Mouse (Mus musculus) kidney, postnatal 36 days (tissue): ENCODE measurements at regions not wholly inside any gene's neighbourhood (a gene's known extent, or its start where the extent isn't known, plus 50 kb on each side); places are given as distances from the start of the nearest gene placed in this dataset.
A peak's percentile ranks its signal among the peaks of the same experiment; 100 is the strongest.

ENCODE experiments used
- DNase-seq, 2 experiments: peaks; one replicate each; pipeline ENCODE4 v3.0.0; 2021 to 2022; ENCODE audit warnings: mixed read lengths in 2 of 2

DNA sequence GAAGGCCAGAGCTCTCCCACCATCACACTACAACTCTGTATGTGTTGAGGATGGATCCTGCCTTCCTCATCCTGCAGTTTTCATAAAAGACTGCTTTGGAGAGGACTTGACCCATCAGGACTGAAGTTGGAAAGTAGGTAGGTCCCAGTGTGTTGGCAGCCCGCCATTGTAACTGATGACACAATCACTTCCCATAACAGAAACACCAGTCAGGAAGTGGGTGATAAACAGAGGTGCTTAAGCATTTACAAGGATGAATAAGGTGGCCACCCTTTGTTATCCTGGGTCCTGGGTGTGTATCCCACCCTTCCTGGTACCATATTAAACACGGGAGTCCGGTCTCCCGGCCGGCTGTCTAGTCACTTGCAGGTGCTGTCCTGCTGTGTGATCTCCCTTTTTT is 118.3 kb downstream of the Snx10 start:
- DNase-seq, result peak; percentile 23 to 42

- DNase-seq, result no peak
Observed at GRCm38 (mm10) chr6:51648813-51649212, 125.1 kb downstream of the Snx10 start.

DNA sequence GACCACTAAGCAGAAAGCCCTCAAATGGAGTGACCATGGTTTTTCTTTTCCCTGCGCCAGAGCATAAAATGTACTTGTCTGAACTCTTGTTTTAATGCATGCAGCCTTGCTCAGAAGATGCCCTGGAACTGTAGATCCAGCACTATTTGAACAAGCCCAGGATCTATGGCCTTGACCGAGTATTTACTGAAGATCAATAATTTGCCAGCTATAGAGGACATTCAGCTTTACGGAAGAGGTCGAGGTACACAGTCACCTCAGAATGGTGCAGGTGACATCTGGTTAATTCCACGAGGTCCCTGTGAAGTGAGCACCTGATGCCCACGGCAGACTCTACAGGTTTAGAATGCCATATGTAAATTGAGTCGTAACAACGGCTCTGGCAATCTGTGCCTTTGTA is 130.1 kb downstream of the Snx10 start:
- no peak for DNase-seq

DNA sequence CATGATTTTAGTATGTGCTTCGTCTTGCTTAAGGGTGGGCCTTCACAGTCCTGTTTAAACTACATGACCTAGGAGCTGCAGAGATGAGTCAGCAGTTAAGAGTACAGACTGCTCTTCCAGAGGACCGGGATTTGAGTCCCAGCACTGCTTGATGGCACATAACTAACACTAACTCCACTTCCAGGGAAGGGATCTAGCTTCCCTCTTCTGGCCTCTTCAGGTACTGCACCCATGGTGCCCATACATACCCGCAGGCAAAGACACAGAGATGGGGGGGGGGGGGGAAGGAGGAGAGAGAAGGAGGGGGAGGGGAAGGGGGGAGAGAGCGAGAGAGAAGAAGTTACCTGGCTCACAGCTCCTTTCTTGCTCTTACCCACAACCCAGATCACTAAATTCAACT is 131.3 kb downstream of the Snx10 start:
- no peak for DNase-seq

- no peak for DNase-seq
Observed at GRCm38 (mm10) chr6:51656078-51656477, 132.4 kb downstream of the Snx10 start.

GRCm38 (mm10) chr6:51656883-51657640 is 133.4 kb downstream of the Snx10 start:
- DNase-seq, result no peak

DNA sequence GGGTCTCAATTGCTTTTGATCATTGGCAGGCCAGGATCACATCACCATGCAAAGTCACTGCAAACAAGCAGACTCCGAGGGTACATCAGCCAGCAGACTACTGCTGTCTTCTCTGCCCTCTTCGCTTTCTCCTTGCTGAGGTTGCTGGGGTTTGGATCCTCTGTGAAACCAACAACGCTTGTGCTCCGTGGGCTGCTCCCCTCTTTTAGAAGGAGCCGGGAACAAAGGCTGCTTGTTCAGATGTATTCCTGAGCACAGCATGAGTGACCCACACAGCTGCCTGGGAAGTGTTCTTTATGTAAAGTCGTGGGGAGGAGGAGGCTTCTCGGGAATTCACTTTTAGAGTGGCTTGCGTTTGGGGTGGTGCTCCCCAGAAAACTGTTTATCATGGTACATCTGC is 134.7 kb downstream of the Snx10 start:
- DNase-seq, result no peak

- no peak for DNase-seq
Observed at GRCm38 (mm10) chr6:51663178-51663577, 139.5 kb downstream of the Snx10 start.

DNA sequence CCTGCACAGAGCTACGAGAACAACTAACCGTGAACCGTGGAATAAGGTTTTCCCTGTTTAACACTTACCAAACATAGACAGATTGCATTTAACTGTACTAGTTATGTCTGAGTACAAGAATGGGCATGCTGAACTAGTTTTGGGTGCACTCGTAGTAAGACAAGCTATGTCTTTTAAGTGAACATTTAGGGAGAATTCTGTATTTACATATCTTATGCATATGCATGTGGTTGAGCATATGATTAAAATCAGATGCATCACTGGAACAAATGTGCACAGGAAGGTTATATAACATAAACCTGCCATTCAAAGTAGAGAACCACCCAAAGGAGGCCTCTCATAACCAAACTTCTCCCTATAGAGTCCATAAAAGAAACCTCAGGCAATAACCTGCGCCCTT is 140.3 kb downstream of the Snx10 start:
- DNase-seq, result no peak

DNA sequence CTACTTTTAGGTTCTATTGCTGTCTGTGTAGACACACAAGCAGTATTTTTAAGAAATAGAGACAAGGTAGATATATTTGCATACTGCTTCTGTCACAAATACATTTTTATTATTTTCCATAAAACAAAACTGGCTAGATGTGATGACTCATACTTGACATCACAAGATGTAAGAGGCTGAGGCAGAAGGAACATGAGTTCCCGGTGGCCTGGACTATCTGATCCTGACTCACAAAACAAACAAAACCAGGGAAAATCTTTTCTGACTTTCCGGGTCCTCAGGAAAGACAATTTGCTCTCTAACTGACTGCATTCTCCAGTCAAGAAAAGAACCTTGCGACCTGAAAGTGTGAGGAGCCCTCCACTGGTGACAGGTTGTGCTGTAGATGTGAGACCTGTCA is 143.3 kb downstream of the Snx10 start:
- DNase-seq, result no peak

DNA sequence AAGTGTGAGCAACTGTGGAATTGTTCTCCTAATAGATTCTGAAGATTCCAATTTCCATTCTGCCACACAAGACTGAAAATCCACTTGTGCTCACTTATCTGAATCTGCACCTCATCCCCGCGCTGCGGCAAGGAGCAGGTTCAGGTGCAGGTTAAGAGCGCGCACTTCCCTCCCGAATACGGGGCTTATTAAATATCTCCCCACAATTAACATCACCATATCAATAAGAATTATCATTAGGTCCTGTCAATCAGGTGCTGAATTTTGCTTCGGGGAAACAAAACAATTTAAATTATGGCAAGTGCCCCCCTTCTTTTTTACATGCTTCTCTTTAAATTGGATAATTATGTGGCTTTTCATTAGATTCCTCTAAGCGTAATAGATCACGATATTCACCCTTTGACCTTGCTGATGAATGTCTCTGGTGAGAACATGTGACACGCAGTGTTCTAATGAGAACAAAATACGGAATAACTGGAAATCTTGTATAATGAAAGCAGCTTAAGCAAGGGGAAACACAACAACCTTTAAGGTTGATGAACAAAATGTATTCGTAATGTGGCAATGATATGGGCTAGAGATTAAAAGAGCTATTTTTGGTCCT is 151.7 kb downstream of the Snx10 start:
- no peak for DNase-seq

- no peak for DNase-seq
Observed at GRCm38 (mm10) chr6:51677162-51677996, 153.7 kb downstream of the Snx10 start.

DNA sequence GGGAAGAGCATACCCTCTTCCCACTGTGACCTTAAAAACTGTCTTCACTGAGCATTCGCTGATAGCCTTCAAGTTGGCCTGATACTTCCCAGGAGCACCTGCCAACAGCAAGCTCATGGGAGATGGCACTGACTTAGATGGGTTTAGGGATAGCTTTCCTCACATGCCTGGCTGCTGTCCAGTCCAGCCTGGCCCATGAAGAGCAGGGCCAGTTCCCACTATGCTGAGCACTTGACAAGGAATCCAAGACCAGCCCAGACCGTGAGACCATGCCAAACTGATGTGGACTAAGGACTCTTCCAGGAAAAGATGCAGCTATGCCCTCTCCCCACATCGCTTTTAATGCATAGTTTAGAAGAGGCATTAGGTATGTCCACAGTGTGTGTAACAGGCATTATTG is 155.0 kb downstream of the Snx10 start:
- peak in 1 of 2 experiments; percentile 14 for DNase-seq

DNA sequence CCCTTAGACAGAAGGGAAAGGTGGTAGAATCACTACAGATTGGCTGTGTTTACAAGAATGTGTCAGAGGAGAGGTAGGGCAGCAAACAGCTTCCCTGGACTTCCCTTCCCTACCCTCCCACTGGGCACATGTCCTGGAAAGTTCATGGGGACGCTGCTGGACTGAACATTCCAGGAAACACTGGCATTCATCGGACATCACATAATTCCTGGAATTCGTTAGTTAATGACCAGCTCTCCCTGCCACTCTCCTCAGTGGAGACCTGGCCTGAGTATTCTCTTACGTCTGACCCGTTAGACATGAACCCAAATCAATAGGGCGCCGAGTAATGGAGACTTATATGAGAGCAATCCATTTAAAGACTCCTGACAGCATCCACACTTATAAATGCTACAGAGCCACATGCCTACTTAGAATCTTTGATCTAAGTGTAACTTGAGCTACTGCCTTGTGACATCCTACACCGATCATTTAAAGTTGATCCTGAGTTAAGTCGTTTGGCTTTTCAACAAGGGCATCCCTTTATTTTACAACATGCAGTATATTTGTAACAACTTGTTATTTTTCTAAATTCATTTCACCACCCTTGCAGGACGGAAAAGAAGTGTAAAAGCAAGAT is 156.6 kb downstream of the Snx10 start:
- DNase-seq, result peak; percentile 75

DNA sequence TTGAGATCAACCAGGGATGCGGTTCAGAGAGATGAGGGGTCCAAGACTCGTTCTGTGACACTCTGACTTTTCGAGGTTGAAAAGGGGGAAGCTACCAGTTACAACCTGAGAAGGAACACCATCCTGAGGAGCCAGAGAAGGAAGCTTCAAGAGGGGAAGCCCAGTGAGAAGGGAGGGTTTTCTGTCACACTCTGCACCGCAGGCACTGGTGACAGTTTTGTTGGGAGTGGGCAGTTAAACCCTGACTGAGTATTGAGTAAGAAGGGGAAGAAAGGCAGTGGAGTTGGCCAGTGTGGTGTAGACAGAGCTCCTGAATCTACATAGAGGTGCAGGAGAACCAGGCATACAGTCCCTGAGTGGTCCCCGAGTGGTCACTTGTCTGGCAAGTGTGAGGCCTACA is 159.4 kb downstream of the Snx10 start:
- no peak for DNase-seq

GRCm38 (mm10) chr6:51685651-51686287 is 162.1 kb downstream of the Snx10 start:
- DNase-seq, result no peak

- no peak for DNase-seq
Observed at GRCm38 (mm10) chr6:51690795-51691563, 167.3 kb downstream of the Snx10 start.

DNA sequence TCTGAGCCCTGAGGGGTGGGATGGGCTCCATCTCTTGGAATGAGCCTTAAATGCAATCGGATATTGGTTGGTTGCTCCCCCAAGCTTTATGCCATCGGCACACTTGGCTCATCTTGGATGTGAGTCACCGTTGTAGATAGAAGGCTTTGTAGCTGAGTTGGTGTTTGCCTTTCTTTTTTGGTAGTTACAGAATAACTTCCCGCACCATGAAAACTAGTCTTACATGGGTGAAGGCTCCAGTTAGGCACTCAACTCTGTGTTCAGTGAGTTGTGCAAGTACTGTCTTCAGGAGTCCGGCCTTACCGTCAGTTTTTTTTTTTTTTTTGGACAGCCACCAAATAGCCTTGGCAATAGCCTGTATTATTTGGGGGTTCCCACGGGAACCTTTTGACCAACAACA is 170.3 kb downstream of the Snx10 start:
- no peak for DNase-seq

- DNase-seq, result no peak
Observed at GRCm38 (mm10) chr6:51696396-51696795, 172.7 kb downstream of the Snx10 start.

DNA sequence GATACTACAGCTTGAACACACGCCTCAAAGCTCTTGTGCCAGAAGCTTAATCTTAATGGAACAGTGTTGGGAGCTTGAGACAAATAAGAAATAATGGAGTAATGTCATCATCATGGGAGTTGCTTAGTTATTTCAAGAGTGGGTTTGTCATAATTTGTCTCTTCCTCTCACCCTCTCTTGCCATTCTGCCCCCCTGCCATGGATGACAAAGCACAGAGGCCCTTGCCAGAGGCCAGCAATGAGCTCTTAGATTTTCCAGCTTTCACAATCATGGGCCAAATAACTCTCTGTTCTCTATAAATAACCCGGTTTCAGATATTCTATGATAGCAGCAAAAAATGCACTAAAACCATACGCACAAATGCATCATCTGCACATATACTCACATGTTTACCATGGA is 174.1 kb downstream of the Snx10 start:
- no peak for DNase-seq

DNA sequence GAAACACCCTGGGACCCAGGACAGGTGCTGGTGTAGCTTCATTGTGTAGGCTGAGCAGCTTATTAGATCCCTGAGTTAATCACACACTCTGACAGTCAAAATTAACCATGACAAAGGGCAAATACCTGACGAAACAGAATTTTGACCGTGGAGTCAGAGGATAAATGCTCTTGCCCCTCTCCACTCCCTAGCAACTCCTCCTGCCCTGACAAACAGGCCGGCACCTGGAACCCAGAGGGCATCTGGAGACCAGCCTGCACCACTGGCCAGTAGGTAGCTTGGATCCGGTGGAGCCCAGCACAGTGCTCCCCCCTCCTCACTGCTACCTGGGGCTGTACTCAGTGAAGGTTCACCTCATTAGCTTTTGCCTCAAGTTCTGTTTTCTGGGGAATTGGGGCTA is 174.5 kb downstream of the Snx10 start:
- peak; percentile 32 to 43 for DNase-seq
